Mouse (Mus musculus) limb, embryonic 11.5 days (tissue): ENCODE results near the gene Sardh. TPM values are rescaled to one million over a fixed set of nuclear protein-coding genes. Genes with fewer than 3 reads are reported as not detected.
A peak's percentile ranks its signal among the peaks of the same experiment; 100 is the strongest.

Experiments
- ATAC-seq: fragments of 200-750 bp; cut with Nextera tagmentation; 2 replicates; pipeline ENCODE4 v1.8.0; 2017; ENCODE audit warnings: low read depth; ENCODE audit not compliant: insufficient number of reproducible peaks, low FRiP score, low TSS enrichment
- DNase-seq: peaks from one replicate; pipeline ENCODE4 v3.0.0-alpha.2; 2015; ENCODE audit warnings: low spot score
- H3K27ac ChIP-seq: fragments of 300-500 bp; sonication (generic); replicated peaks from 2 replicates; pipeline ENCODE4 v1.5.1; 2014; ENCODE audit warnings: low read depth, mild to moderate bottlenecking, low read length
- H3K27me3 ChIP-seq: fragments of 300-500 bp; sonication (generic); 2 replicates; pipeline ENCODE4 v1.6.1; 2014; ENCODE audit warnings: mild to moderate bottlenecking, low read length, mixed read lengths; ENCODE audit not compliant: control insufficient read depth, insufficient read depth
- H3K36me3 ChIP-seq: fragments of 300-500 bp; sonication (generic); 2 replicates; pipeline ENCODE4 v1.6.1; 2014; ENCODE audit warnings: mild to moderate bottlenecking, low read length, moderate library complexity, mixed read lengths; ENCODE audit not compliant: control insufficient read depth, insufficient read depth
- H3K4me1 ChIP-seq: fragments of 300-500 bp; sonication (generic); 2 replicates; pipeline ENCODE4 v1.6.1; 2014; ENCODE audit warnings: low read length, mixed read lengths; ENCODE audit not compliant: control insufficient read depth, insufficient read depth
- H3K4me2 ChIP-seq: fragments of 300-500 bp; sonication (generic); 2 replicates; pipeline ENCODE4 v1.6.1; 2014; ENCODE audit warnings: low read depth, mild to moderate bottlenecking, moderate library complexity; ENCODE audit not compliant: severe bottlenecking
- H3K4me3 ChIP-seq: fragments of 300-500 bp; sonication (generic); 2 replicates; pipeline ENCODE4 v1.5.1; 2014; ENCODE audit warnings: low read depth, low read length
- H3K9ac ChIP-seq: fragments of 300-500 bp; sonication (generic); 2 replicates; pipeline ENCODE4 v1.6.1; 2014; ENCODE audit warnings: mild to moderate bottlenecking, low read length
- H3K9me3 ChIP-seq: fragments of 300-500 bp; sonication (generic); 2 replicates; pipeline ENCODE4 v1.6.1; 2016; ENCODE audit warnings: low read length; ENCODE audit not compliant: control insufficient read depth
- WGBS: fragments of 180-500 bp; shearing (Covaris S2); extraction: QIAGEN DNeasy Blood & Tissue Kit; methylation state at CpG from one replicate; pipeline ENCODE4 v1.1.7; 2014; 5-methylcytosine and 5-hydroxymethylcytosine counted together
- polyA plus RNA-seq: library from polyadenylated mRNA; unstranded; fragments of >200 nt; fragmentation: Nextera tagmentation; extraction: Ambion mirVana; gene quantifications from 2 replicates; pipeline ENCODE4 v1.2.1, GENCODE M21; 2014

Gene Sardh
- polyA plus RNA-seq, 1 experiment from 2014 or later = 3.5 TPM

GRCm38 (mm10) chr2:27156596-27156995 lies 91.5 kb downstream of the Sardh start:
- 84% methylated on average over 6 of the region's 6 CpGs for WGBS
- no peak for ATAC-seq
- H3K27me3 ChIP-seq = no peaks in the 10 kb centered on the region
- no peaks in the 10 kb centered on the region for H3K36me3 ChIP-seq
- H3K9me3 ChIP-seq = no peaks in the 10 kb centered on the region
- H3K4me2 ChIP-seq = no peak overlapping the region
- H3K9ac ChIP-seq = no peak overlapping the region
- H3K4me3 ChIP-seq = no peak overlapping the region
- H3K27ac ChIP-seq = no peak overlapping the region
- DNase-seq = no peak
- H3K4me1 ChIP-seq = peaks cover 12% of the 10 kb centered on the region

DNA sequence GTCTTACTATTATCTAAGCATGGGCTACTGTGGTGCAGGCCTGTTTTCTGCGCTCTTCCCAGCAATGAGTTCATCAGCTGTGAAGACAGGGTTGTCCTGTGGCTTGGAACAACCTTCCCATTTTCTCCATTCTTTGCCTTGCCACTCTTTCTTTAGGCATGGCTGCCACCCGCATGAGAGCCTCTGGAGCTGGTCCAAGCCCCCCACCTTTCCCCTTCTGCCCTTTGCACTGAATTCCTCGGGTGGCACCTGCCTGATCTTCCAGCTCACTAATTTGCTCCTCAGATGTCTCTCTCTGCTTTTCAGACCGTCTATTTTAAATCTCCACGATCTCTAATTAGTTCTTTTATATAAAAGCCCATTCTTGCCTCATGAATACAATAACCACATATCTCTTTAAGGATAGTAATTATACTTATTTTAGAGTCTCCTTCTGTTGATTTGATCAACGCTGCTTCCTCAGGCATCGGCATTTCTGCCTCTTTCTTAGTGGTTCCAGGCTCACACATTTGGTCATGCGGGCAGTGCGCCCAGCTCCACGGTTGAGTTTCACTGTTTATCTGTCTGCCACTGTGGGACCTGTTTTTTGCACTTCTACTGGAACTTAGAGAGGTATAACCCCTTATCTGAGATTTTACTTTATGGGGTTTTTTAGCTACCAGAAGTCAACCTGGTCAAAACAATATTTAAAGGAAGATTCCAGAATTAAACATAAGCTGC lies 93.5 kb downstream of the Sardh start:
- H3K4me1 ChIP-seq = peaks cover 4% of the 10 kb centered on the region
- ATAC-seq = no peak
- no peaks in the 10 kb centered on the region for H3K9me3 ChIP-seq
- no peaks in the 10 kb centered on the region for H3K27me3 ChIP-seq
- no peak for DNase-seq
- no peak overlapping the region for H3K27ac ChIP-seq
- H3K4me3 ChIP-seq = no peak overlapping the region
- H3K9ac ChIP-seq = no peak overlapping the region
- no peak overlapping the region for H3K4me2 ChIP-seq
- no peaks in the 10 kb centered on the region for H3K36me3 ChIP-seq
- WGBS = 84% methylated on average over 10 of the region's 10 CpGs

GRCm38 (mm10) chr2:27149457-27149856 lies 98.7 kb downstream of the Sardh start:
- Histone ChIP-seq H3K27me3 (no peaks in the 10 kb centered on the region), H3K4me2 (no peak overlapping the region), H3K27ac (no peak overlapping the region), H3K9ac (no peak overlapping the region), H3K9me3 (no peaks in the 10 kb centered on the region), H3K36me3 (no peaks in the 10 kb centered on the region), H3K4me3 (no peak overlapping the region), H3K4me1 (peaks cover 5% of the 10 kb centered on the region; the same call in 1 of the 2 replicates)
- ATAC-seq = no peak
- 3% methylated on average over 2 of the region's 2 CpGs for WGBS
- DNase-seq = no peak

DNA sequence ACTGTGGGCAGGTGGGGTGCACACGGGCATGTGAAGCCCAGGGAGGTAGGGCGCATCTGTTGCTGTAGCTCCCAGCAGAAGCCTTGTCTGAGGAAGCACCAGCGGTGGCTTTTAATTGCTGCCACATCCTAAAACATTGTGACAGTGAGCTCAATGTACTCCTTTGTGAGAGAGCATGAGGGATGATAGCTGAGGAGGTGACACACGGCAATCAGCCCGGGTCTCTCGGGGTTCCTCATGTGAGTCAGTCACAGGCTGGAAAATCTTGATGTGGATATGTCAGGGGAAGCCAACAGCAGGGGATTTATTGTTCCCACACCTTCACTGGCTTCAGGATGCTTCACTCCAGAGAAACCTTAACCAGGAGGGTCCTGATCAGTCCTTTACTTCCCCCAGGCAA lies 101.3 kb downstream of the Sardh start:
- DNase-seq = no peak
- Histone ChIP-seq H3K4me3 (no peak overlapping the region), H3K4me1 (peaks cover 5% of the 10 kb centered on the region; the same call in 1 of the 2 replicates), H3K9ac (no peak overlapping the region), H3K9me3 (no peaks in the 10 kb centered on the region), H3K36me3 (no peaks in the 10 kb centered on the region), H3K27me3 (peaks cover 4% of the 10 kb centered on the region; the same call in 1 of the 2 replicates), H3K4me2 (no peak overlapping the region), H3K27ac (no peak overlapping the region)
- ATAC-seq = no peak
- whole genome bisulfite sequencing = 72% methylated on average over 6 of the region's 6 CpGs

DNA sequence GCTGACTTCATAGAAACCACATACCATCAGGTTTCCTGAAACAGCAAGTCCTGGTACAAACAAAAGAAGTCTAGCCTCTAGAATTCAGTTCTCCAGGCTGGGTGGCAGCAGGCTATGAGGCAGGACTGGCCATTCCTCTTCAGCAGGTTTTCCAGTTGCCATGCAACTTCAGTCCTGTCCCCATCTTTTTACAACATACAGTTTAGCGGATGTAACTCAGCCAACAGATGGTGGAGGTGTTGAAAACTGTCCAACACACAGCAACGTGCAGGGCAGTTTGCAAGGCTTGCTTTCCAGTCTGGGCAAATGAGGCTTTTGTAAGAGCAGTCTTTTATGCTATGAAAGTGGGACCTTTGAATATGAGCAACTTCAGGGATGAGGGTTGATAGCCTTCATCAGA lies 103.2 kb downstream of the Sardh start:
- Histone ChIP-seq H3K4me1 (peaks cover 5% of the 10 kb centered on the region; the same call in 1 of the 2 replicates), H3K4me3 (no peak overlapping the region), H3K27me3 (peaks cover 16% of the 10 kb centered on the region), H3K9ac (no peak overlapping the region), H3K9me3 (no peaks in the 10 kb centered on the region), H3K36me3 (no peaks in the 10 kb centered on the region), H3K4me2 (no peak overlapping the region), H3K27ac (no peak overlapping the region)
- WGBS = 71% methylated on average over 2 of the region's 2 CpGs
- no peak for ATAC-seq
- DNase-seq = no peak

GRCm38 (mm10) chr2:27141950-27142693 lies 106.0 kb downstream of the Sardh start, which contains the start of gene Fam163b:
Fam163b (minus strand) TSS chr2:27142491.
- peaks cover 19% of the 10 kb centered on the region for H3K27me3 ChIP-seq
- no peaks in the 10 kb centered on the region for H3K36me3 ChIP-seq
- peak within 1 kb of the TSS; percentile 38 for H3K4me3 ChIP-seq
- H3K27ac ChIP-seq = no peak within 1 kb of the TSS
- WGBS = 4% methylated on average over 52 of the region's 62 CpGs
- peak within 1 kb of the TSS; percentile 88 for H3K4me2 ChIP-seq
- H3K4me1 ChIP-seq = no peaks in the 10 kb centered on the region
- DNase-seq (peak; percentile 87), ATAC-seq (0 out of 2 replicates have a peak, but pooled peaks have one; percentile 57)
- no peaks in the 10 kb centered on the region for H3K9me3 ChIP-seq
- H3K9ac ChIP-seq = peak within 1 kb of the TSS; percentile 8; the same call in 1 of the 2 replicates

Other genes with a start within 250 kb of the Sardh start
- 86.7 and 92.9 TPM in 2 replicates for gene Cacfd1, start 238.4 kb downstream of the Sardh start, polyA plus RNA-seq
- 0.72 and 1.3 TPM in 2 replicates for gene Slc2a6, start 220.3 kb downstream of the Sardh start, polyA plus RNA-seq
- 5.7 and 6.2 TPM in 2 replicates for gene Mymk, start 176.2 kb downstream of the Sardh start, polyA plus RNA-seq
- gene Adamtsl2, start 169.0 kb downstream of the Sardh start, polyA plus RNA-seq = 9.4 and 10.2 TPM in 2 replicates
- 0.71 and 1.3 TPM in 2 replicates for gene Fam163b, start 105.8 kb downstream of the Sardh start, polyA plus RNA-seq
- gene Dbh, start 83.1 kb downstream of the Sardh start, polyA plus RNA-seq = 0.05 TPM in 1 of 2 replicates, not detected in the other
- gene Vav2, start 178.7 kb upstream of the Sardh start, polyA plus RNA-seq = 6.8 and 7.3 TPM in 2 replicates
- gene Brd3os, start 194.0 kb upstream of the Sardh start, polyA plus RNA-seq = 9.8 and 10.1 TPM in 2 replicates